Mouse (Mus musculus): ENCODE data around the gene Smim5.

- no peak for TF ChIP-seq CTCF (IDR thresholded peaks at IDR 0.05; ENCODE audit: extremely low read depth, insufficient read depth, low read length)
- no peak for TF ChIP-seq POLR2A (IDR thresholded peaks at IDR 0.05; ENCODE audit: extremely low read depth, insufficient read depth, low read length)
Measured at GRCm38 (mm10) chr11:115888020-115888419, 11.7 kb upstream of the Smim5 start.
